Mouse (Mus musculus) lung, embryonic 14.5 days (tissue): ENCODE results near the gene Txndc9. TPM values are rescaled to one million over a fixed set of nuclear protein-coding genes. Genes with fewer than 3 reads are reported as not detected.
A peak's percentile ranks its signal among the peaks of the same experiment; 100 is the strongest.
"Not testable (repeated sequence)": the region's sequence is repeated elsewhere in the genome, so short reads cannot be mapped to it uniquely, and the experiment has no call there.

Experiments
- ATAC-seq: fragments of 200-750 bp; cut with Nextera tagmentation; 2 replicates; pipeline ENCODE4 v1.8.0; 2017; ENCODE audit warnings: mild to moderate bottlenecking, moderate TSS enrichment, moderate library complexity; ENCODE audit not compliant: insufficient read depth
- DNase-seq: peaks from one replicate; pipeline ENCODE4 v3.0.0-alpha.2; 2015
- H3K27ac ChIP-seq: fragments of 300-500 bp; sonication (generic); 2 replicates; pipeline ENCODE4 v1.5.1; 2014; ENCODE audit warnings: low read depth, mild to moderate bottlenecking, moderate library complexity
- H3K27me3 ChIP-seq: fragments of 300-500 bp; sonication (generic); 2 replicates; pipeline ENCODE4 v1.6.1; 2014; ENCODE audit warnings: low read length, control low read depth; ENCODE audit not compliant: insufficient read depth
- H3K36me3 ChIP-seq: fragments of 300-500 bp; sonication (generic); 2 replicates; pipeline ENCODE4 v1.6.1; 2014; ENCODE audit warnings: control low read depth; ENCODE audit not compliant: insufficient read depth
- H3K4me1 ChIP-seq: fragments of 300-500 bp; sonication (generic); 2 replicates; pipeline ENCODE4 v1.6.1; 2014; ENCODE audit warnings: antibody characterized with exemption, control low read depth; ENCODE audit not compliant: insufficient read depth
- H3K4me2 ChIP-seq: fragments of 300-500 bp; sonication (generic); 2 replicates; pipeline ENCODE4 v1.6.1; 2014; ENCODE audit warnings: mild to moderate bottlenecking
- H3K4me3 ChIP-seq: fragments of 300-500 bp; sonication (generic); 2 replicates; pipeline ENCODE4 v1.5.1; 2014; ENCODE audit warnings: low read depth, low read length
- H3K9ac ChIP-seq: fragments of 300-500 bp; sonication (generic); 2 replicates; pipeline ENCODE4 v1.6.1; 2014
- H3K9me3 ChIP-seq: fragments of 300-500 bp; sonication (generic); 2 replicates; pipeline ENCODE4 v1.6.1; 2016; ENCODE audit warnings: low read depth, low read length, control low read depth
- CTCF ChIP-seq: IDR thresholded peaks from 2 replicates; pipeline ENCODE4 v1.5.1; 2016; ENCODE audit warnings: antibody characterized with exemption, low read depth
- WGBS: fragments of 180-500 bp; shearing (Covaris S2); extraction: QIAGEN DNeasy Blood & Tissue Kit; methylation state at CpG from one replicate; pipeline ENCODE4 v1.1.7; 2014; 5-methylcytosine and 5-hydroxymethylcytosine counted together
- polyA plus RNA-seq: library from polyadenylated mRNA; unstranded; fragments of >200 nt; fragmentation: Nextera tagmentation; extraction: Ambion mirVana; gene quantifications from 2 replicates; pipeline ENCODE4 v1.2.1, GENCODE M21; 2014

The Txndc9 gene
- polyA plus RNA-seq, 1 experiment from 2014 or later, result 127 TPM

- no peak for TF ChIP-seq CTCF
- H3K4me1 ChIP-seq, result peaks cover 5% of the 10 kb centered on the region
- H3K4me2 ChIP-seq, result peak overlapping the region; percentile 94
- H3K36me3 ChIP-seq, result peaks cover 19% of the 10 kb centered on the region
- H3K27me3 ChIP-seq, result no peaks in the 10 kb centered on the region
- ATAC-seq, result peak; percentile 39
- H3K9me3 ChIP-seq, result no peaks in the 10 kb centered on the region
- DNase-seq, result peak; percentile 30
- peak overlapping the region; percentile 94 for H3K4me3 ChIP-seq
- 3% methylated on average over 44 of the region's 47 CpGs for WGBS
- H3K27ac ChIP-seq, result peak overlapping the region; percentile 92
- H3K9ac ChIP-seq, result peak overlapping the region; percentile 92
Measured at GRCm38 (mm10) chr1:37998371-37999199, 892 bp upstream of the Txndc9 start.

GRCm38 (mm10) chr1:37996877-37997484 lies 712 bp downstream of the Txndc9 start:
- Histone ChIP-seq H3K27me3 (no peaks in the 10 kb centered on the region), H3K4me3 (peak overlapping the region; percentile 94), H3K4me1 (peaks cover 5% of the 10 kb centered on the region), H3K36me3 (peaks cover 33% of the 10 kb centered on the region), H3K27ac (peak overlapping the region; percentile 92), H3K9me3 (no peaks in the 10 kb centered on the region), H3K9ac (peak overlapping the region; percentile 92), H3K4me2 (peak overlapping the region; percentile 94)
- ATAC-seq, result peak; percentile 95
- DNase-seq, result peak; percentile 100
- WGBS, result under 1% methylated on average over 42 of the region's 42 CpGs
- no peak for TF ChIP-seq CTCF

- Histone ChIP-seq H3K4me3 (peak overlapping the region; percentile 94), H3K4me1 (peaks cover 5% of the 10 kb centered on the region), H3K4me2 (peak overlapping the region; percentile 94), H3K9ac (peak overlapping the region; percentile 92), H3K27me3 (no peaks in the 10 kb centered on the region), H3K36me3 (peaks cover 41% of the 10 kb centered on the region), H3K27ac (peak overlapping the region; percentile 91; the same call in 1 of the 2 replicates), H3K9me3 (no peaks in the 10 kb centered on the region)
- DNase-seq (no peak), ATAC-seq (no peak)
- TF ChIP-seq CTCF, result no peak
- 43% methylated on average over 3 of the region's 3 CpGs for WGBS
Measured at GRCm38 (mm10) chr1:37996226-37996625, 1.5 kb downstream of the Txndc9 start.

GRCm38 (mm10) chr1:37987856-37988255 lies 9.8 kb downstream of the Txndc9 start:
- ATAC-seq (no peak), DNase-seq (no peak)
- Histone ChIP-seq H3K27me3 (no peaks in the 10 kb centered on the region), H3K27ac (no peak overlapping the region), H3K4me1 (no peaks in the 10 kb centered on the region), H3K9me3 (no peaks in the 10 kb centered on the region), H3K4me2 (no peak overlapping the region), H3K4me3 (no peak overlapping the region), H3K36me3 (peaks cover 70% of the 10 kb centered on the region), H3K9ac (no peak overlapping the region)
- 66% methylated on average over 5 of the region's 5 CpGs for WGBS
- no peak for TF ChIP-seq CTCF

GRCm38 (mm10) chr1:37985764-37986323 lies 11.8 kb downstream of the Txndc9 start:
- Histone ChIP-seq H3K4me2 (no peak overlapping the region), H3K9me3 (no peaks in the 10 kb centered on the region), H3K27ac (no peak overlapping the region), H3K4me3 (no peak overlapping the region), H3K36me3 (peaks cover 50% of the 10 kb centered on the region), H3K27me3 (no peaks in the 10 kb centered on the region), H3K9ac (no peak overlapping the region), H3K4me1 (no peaks in the 10 kb centered on the region)
- 84% methylated on average over 9 of the region's 9 CpGs for WGBS
- TF ChIP-seq CTCF, result peak; percentile 82
- DNase-seq (peak; percentile 71), ATAC-seq (peak; percentile 38; the same call in 1 of the 2 replicates)

GRCm38 (mm10) chr1:37984326-37984725 lies 13.4 kb downstream of the Txndc9 start:
- DNase-seq, result no peak
- H3K36me3 ChIP-seq, result peaks cover 35% of the 10 kb centered on the region
- no peak overlapping the region for H3K9ac ChIP-seq
- no peak overlapping the region for H3K4me3 ChIP-seq
- no peak overlapping the region for H3K27ac ChIP-seq
- no peak overlapping the region for H3K4me2 ChIP-seq
- no peaks in the 10 kb centered on the region for H3K27me3 ChIP-seq
- ATAC-seq, result no peak
- no peaks in the 10 kb centered on the region for H3K9me3 ChIP-seq
- TF ChIP-seq CTCF, result no peak
- 89% methylated on average over 1 of the region's 1 CpGs for WGBS
- no peaks in the 10 kb centered on the region for H3K4me1 ChIP-seq

GRCm38 (mm10) chr1:37977303-37977702 lies 20.4 kb downstream of the Txndc9 start:
- no peak for ATAC-seq
- H3K4me2 ChIP-seq, result no peak overlapping the region
- no peak for TF ChIP-seq CTCF

GRCm38 (mm10) chr1:37976666-37977065 lies 21.0 kb downstream of the Txndc9 start:
- not testable (repeated sequence) for H3K27me3 ChIP-seq, DNase-seq, H3K9me3 ChIP-seq, H3K4me2 ChIP-seq, ATAC-seq, H3K4me1 ChIP-seq, H3K9ac ChIP-seq, H3K36me3 ChIP-seq, H3K4me3 ChIP-seq, H3K27ac ChIP-seq
- 69% methylated on average over 9 of the region's 9 CpGs for WGBS

More at GRCm38 (mm10) chr1:37977303-37977702, 20.4 kb downstream of the Txndc9 start:
- Histone ChIP-seq H3K9ac (no peak overlapping the region), H3K4me3 (no peak overlapping the region), H3K27me3 (no peaks in the 10 kb centered on the region), H3K27ac (no peak overlapping the region), H3K9me3 (no peaks in the 10 kb centered on the region), H3K36me3 (no peaks in the 10 kb centered on the region), H3K4me1 (no peaks in the 10 kb centered on the region)
- 85% methylated on average over 7 of the region's 7 CpGs for WGBS
- no peak for DNase-seq
